Mouse (Mus musculus): ENCODE measurements around the gene Rabac1. TPM values are rescaled to one million over a fixed set of nuclear protein-coding genes. Genes with fewer than 3 reads are reported as not detected.

Rabac1 gene
- polyA plus RNA-seq, 1 experiment: 361 TPM

GRCm38 (mm10) chr7:24954450-24954849 is 18.1 kb downstream of the Rabac1 start:
- DNase-seq (ENCODE audit: low read depth in 1 of 2, low spot score in 2 of 2): peak; percentile 60 to 64
- no peaks in the 10 kb centered on the region; the same call in none of the 2 replicates for H3K27me3 ChIP-seq (ENCODE audit: control insufficient read depth, insufficient read depth, low read length)
- H3K4me1 ChIP-seq (ENCODE audit: control insufficient read depth, insufficient read depth, insufficient read length): peaks cover 9% of the 10 kb centered on the region
- WGBS: 3% methylated on average over 30 of the region's 30 CpGs
- H3K4me3 ChIP-seq (ENCODE audit: extremely low read depth, insufficient read depth, insufficient read length): peak overlapping the region; percentile 69; the same call in 1 of the 2 replicates
- no peak for TF ChIP-seq CTCF (IDR thresholded peaks at IDR 0.05; ENCODE audit: extremely low read depth, insufficient read depth, insufficient read length, insufficient replicate concordance)
- no peak for TF ChIP-seq POLR2A (IDR thresholded peaks at IDR 0.05; ENCODE audit: low read depth, low read length)
- peak overlapping the region; percentile 27; the same call in 1 of the 2 replicates for H3K27ac ChIP-seq (ENCODE audit: insufficient read depth, low read length)
- H3K36me3 ChIP-seq (ENCODE audit: control insufficient read depth, insufficient read depth, low read length): no peaks in the 10 kb centered on the region

GRCm38 (mm10) chr7:24953966-24954365 is 18.6 kb downstream of the Rabac1 start:
- DNase-seq (ENCODE audit: low read depth in 1 of 2, low spot score in 2 of 2): no peak
- WGBS: 1% methylated on average over 24 of the region's 24 CpGs
- H3K4me1 ChIP-seq (ENCODE audit: control insufficient read depth, insufficient read depth, insufficient read length): peaks cover 9% of the 10 kb centered on the region
- peak overlapping the region; percentile 68 for H3K27ac ChIP-seq (ENCODE audit: insufficient read depth, low read length)
- H3K27me3 ChIP-seq (ENCODE audit: control insufficient read depth, insufficient read depth, low read length): no peaks in the 10 kb centered on the region; the same call in none of the 2 replicates
- H3K4me3 ChIP-seq (ENCODE audit: extremely low read depth, insufficient read depth, insufficient read length): peak overlapping the region; percentile 69
- TF ChIP-seq POLR2A (IDR thresholded peaks at IDR 0.05; ENCODE audit: low read depth, low read length) (no peak), CTCF (IDR thresholded peaks at IDR 0.05; ENCODE audit: extremely low read depth, insufficient read depth, insufficient read length, insufficient replicate concordance) (no peak)
- H3K36me3 ChIP-seq (ENCODE audit: control insufficient read depth, insufficient read depth, low read length): no peaks in the 10 kb centered on the region

- Histone ChIP-seq H3K27ac (ENCODE audit: insufficient read depth, low read length) (no peak overlapping the region), H3K4me3 (ENCODE audit: extremely low read depth, insufficient read depth, insufficient read length) (no peak overlapping the region), H3K4me1 (ENCODE audit: control insufficient read depth, insufficient read depth, insufficient read length) (peaks cover 14% of the 10 kb centered on the region), H3K36me3 (ENCODE audit: control insufficient read depth, insufficient read depth, low read length) (no peaks in the 10 kb centered on the region), H3K27me3 (ENCODE audit: control insufficient read depth, insufficient read depth, low read length) (peaks cover 10% of the 10 kb centered on the region)
- peak; percentile 50 to 81 for DNase-seq (ENCODE audit: low read depth in 1 of 2, low spot score in 2 of 2)
- 4% methylated on average over 8 of the region's 8 CpGs for WGBS
- TF ChIP-seq POLR2A (IDR thresholded peaks at IDR 0.05; ENCODE audit: low read depth, low read length) (no peak), CTCF (IDR thresholded peaks at IDR 0.05; ENCODE audit: extremely low read depth, insufficient read depth, insufficient read length, insufficient replicate concordance) (peak; percentile 85)
Observed at GRCm38 (mm10) chr7:24949958-24950623, 22.5 kb downstream of the Rabac1 start.

- Histone ChIP-seq H3K36me3 (ENCODE audit: control insufficient read depth, insufficient read depth, low read length) (no peaks in the 10 kb centered on the region), H3K27ac (ENCODE audit: insufficient read depth, low read length) (no peak overlapping the region), H3K4me3 (ENCODE audit: extremely low read depth, insufficient read depth, insufficient read length) (no peak overlapping the region), H3K4me1 (ENCODE audit: control insufficient read depth, insufficient read depth, insufficient read length) (peaks cover 14% of the 10 kb centered on the region), H3K27me3 (ENCODE audit: control insufficient read depth, insufficient read depth, low read length) (peaks cover 21% of the 10 kb centered on the region)
- DNase-seq (ENCODE audit: low read depth in 1 of 2, low spot score in 2 of 2): no peak
- WGBS: 4% methylated on average over 29 of the region's 29 CpGs
- TF ChIP-seq POLR2A (IDR thresholded peaks at IDR 0.05; ENCODE audit: low read depth, low read length) (no peak), CTCF (IDR thresholded peaks at IDR 0.05; ENCODE audit: extremely low read depth, insufficient read depth, insufficient read length, insufficient replicate concordance) (no peak)
Observed at GRCm38 (mm10) chr7:24948774-24949173, 23.8 kb downstream of the Rabac1 start.

- TF ChIP-seq CTCF (IDR thresholded peaks at IDR 0.05; ENCODE audit: extremely low read depth, insufficient read depth, insufficient read length, insufficient replicate concordance) (no peak), POLR2A (IDR thresholded peaks at IDR 0.05; ENCODE audit: low read depth, low read length) (no peak)
- 27% methylated on average over 7 of the region's 7 CpGs for WGBS
- H3K27me3 ChIP-seq (ENCODE audit: control insufficient read depth, insufficient read depth, low read length): peaks cover 25% of the 10 kb centered on the region
Observed at GRCm38 (mm10) chr7:24947316-24948048, 25.1 kb downstream of the Rabac1 start.

GRCm38 (mm10) chr7:24944257-24944950 is 28.1 kb downstream of the Rabac1 start, which contains the start of gene Gm4881:
Gene Gm4881, minus strand, starts transcription at chr7:24944494.
- H3K27ac ChIP-seq (ENCODE audit: insufficient read depth, low read length): no peak within 1 kb of the TSS
- H3K4me3 ChIP-seq (ENCODE audit: extremely low read depth, insufficient read depth, insufficient read length): peak within 1 kb of the TSS; percentile 38
- peaks cover 25% of the 10 kb centered on the region for H3K27me3 ChIP-seq (ENCODE audit: control insufficient read depth, insufficient read depth, low read length)
- TF ChIP-seq CTCF (IDR thresholded peaks at IDR 0.05; ENCODE audit: extremely low read depth, insufficient read depth, insufficient read length, insufficient replicate concordance): no peak
- no peak for TF ChIP-seq POLR2A (IDR thresholded peaks at IDR 0.05; ENCODE audit: low read depth, low read length)
- WGBS: 1% methylated on average over 72 of the region's 72 CpGs
- H3K36me3 ChIP-seq (ENCODE audit: control insufficient read depth, insufficient read depth, low read length): no peaks in the 10 kb centered on the region
- peaks cover 7% of the 10 kb centered on the region for H3K4me1 ChIP-seq (ENCODE audit: control insufficient read depth, insufficient read depth, insufficient read length)
- no peak for DNase-seq (ENCODE audit: low read depth in 1 of 2, low spot score in 2 of 2)

More at GRCm38 (mm10) chr7:24947316-24948048, 25.1 kb downstream of the Rabac1 start:
- DNase-seq (ENCODE audit: low read depth in 1 of 2, low spot score in 2 of 2): no peak
- H3K4me3 ChIP-seq (ENCODE audit: extremely low read depth, insufficient read depth, insufficient read length): no peak overlapping the region
- H3K27ac ChIP-seq (ENCODE audit: insufficient read depth, low read length): no peak overlapping the region
- H3K4me1 ChIP-seq (ENCODE audit: control insufficient read depth, insufficient read depth, insufficient read length): peaks cover 8% of the 10 kb centered on the region
- no peaks in the 10 kb centered on the region for H3K36me3 ChIP-seq (ENCODE audit: control insufficient read depth, insufficient read depth, low read length)

Data from spleen, adult 2 months (tissue).